Mouse (Mus musculus): ENCODE data around the gene Snrpg.

The Snrpg gene

GRCm38 (mm10) chr6:86396581-86397256, 25.6 kb downstream of the Snrpg start, which contains the start of gene Pcyox1:
TSS of gene Pcyox1 (minus strand) at chr6:86397154.
- in situ Hi-C loops (cut with MboI, MseI): loop anchor here (10.0 kb wide), 1 partner anchor 1038 kb away; no protein-coding TSS in a partner anchor

- in situ Hi-C loops (cut with MboI, MseI): loop anchor here (10.0 kb wide), 1 partner anchor 1037 kb away; no protein-coding TSS in a partner anchor
These were observed 26.3 kb downstream of the Snrpg start for GRCm38 (mm10) chr6:86397257-86397980.

DNA sequence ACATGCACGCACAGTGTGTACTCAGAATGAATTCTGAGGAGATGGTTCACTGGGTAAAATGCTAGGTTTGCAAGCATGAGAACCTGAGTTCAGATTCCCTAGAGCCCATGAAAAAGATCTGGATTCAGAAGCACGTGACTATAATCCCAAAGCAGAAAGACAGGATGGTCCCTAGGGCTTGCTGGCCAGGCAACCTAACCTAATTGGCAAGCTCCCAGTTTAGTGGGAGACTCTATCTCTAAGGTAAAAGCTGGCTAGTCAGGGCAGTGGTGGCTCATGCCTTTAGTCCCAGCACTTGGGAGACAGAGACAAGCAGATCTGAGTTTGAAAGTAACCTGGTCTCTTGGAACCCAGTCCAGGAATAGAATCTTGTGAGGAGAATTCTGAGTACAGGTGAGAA, 27.9 kb downstream of the Snrpg start:
- in situ Hi-C loops (cut with MboI, MseI): loop anchor here (10.0 kb wide), 1 partner anchor 1036 kb away; no protein-coding TSS in a partner anchor

- in situ Hi-C loops (cut with MboI, MseI): loop anchor here (10.0 kb wide), 1 partner anchor 1035 kb away; no protein-coding TSS in a partner anchor
These were observed 28.9 kb downstream of the Snrpg start for GRCm38 (mm10) chr6:86399995-86400394.

GRCm38 (mm10) chr6:86400972-86401371, 29.9 kb downstream of the Snrpg start:
- in situ Hi-C loops (cut with MboI, MseI): no loop called here

- in situ Hi-C loops (cut with MboI, MseI): no loop called here
These were observed 31.8 kb downstream of the Snrpg start for GRCm38 (mm10) chr6:86402681-86403607.

- in situ Hi-C loops (cut with MboI, MseI): no loop called here
These were observed 32.6 kb downstream of the Snrpg start for GRCm38 (mm10) chr6:86403728-86404099.

GRCm38 (mm10) chr6:86404100-86404861, 33.2 kb downstream of the Snrpg start, which contains the start of gene Tia1:
TSS of gene Tia1 (plus strand) at chr6:86404219.
- in situ Hi-C loops (cut with MboI, MseI): no loop called here

DNA sequence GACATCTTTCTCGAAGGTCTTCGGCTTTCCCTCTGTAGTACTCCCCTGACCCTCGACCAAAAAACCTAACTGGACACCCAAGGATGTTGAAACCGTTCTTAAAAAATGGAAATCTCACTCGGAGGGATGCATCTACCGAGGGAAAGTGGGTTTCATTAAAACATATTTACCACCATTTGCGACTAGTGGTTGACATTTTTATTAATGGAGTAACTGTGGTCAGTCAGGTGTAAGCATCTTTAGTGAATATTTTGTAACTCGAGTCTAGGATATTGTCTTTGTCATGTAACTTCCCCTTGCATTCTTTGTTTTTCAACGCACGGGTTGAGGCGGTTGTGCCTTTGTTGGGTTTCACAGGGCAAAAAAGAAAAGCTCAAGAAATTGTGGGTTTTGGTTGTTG, 33.9 kb downstream of the Snrpg start:
- in situ Hi-C loops (cut with MboI, MseI): no loop called here

DNA sequence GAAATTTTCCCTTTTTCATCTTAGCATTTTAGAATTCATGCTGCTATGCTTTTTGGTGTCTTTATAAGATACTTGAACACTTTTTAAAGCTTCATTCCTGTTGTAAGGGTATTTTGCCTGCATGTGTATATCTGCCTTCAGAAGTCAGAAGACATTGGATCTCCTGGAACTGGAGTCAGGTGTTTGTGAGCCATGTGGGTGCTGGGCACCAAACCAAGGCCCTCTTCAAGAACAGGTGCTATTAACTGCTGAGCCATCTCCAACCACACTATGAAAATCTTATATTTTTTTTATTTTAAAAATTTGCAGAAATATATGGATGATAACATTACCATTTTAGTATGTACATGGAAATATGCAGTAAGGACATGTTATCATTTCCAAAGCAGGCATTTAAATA, 35.2 kb downstream of the Snrpg start:
- in situ Hi-C loops (cut with MboI, MseI): no loop called here

- in situ Hi-C loops (cut with MboI, MseI): no loop called here
These were observed 47.6 kb downstream of the Snrpg start for GRCm38 (mm10) chr6:86418711-86419110.

- in situ Hi-C loops (cut with MboI, MseI): no loop called here
These were observed 48.1 kb downstream of the Snrpg start for GRCm38 (mm10) chr6:86419239-86419638.

DNA sequence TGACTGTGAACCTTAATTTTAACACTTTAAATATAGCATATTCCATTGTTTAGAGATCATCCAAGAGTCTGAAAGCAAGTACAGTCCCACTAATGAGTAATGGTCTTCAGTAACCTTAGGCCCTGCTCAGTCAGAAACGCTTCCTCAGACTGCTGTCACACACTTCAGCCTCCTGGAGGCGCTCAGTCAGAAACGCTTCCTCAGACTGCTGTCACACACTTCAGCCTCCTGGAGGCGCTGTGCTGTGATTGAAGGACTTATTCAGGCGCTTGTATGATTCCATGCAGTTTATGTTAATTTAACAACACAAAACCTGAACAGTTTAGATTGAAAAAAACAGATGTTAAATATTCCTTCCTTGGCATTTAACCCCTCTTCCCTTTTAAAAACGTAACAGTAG, 49.4 kb downstream of the Snrpg start:
- in situ Hi-C loops (cut with MboI, MseI): no loop called here

DNA sequence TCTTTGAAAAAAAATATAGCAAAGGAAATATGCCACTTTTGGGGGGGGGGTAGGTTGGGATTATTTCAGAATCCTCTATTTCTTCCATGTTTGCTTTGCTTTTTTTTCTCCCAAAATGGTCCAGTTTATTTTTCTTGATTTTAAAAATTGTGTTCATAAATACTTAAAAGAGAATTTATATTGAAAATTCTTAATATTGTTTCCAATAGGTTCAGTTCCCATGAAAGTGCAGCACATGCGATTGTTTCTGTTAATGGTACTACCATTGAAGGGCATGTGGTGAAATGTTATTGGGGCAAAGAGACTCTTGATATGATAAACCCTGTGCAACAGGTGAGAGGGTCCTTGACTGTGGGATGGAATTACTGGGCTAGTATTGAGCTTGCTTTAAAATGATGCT, 55.3 kb downstream of the Snrpg start, which contains the start of gene Gm44790:
TSS of gene Gm44790 (plus strand) at position 301 of the 400 bp plus-strand sequence.
- in situ Hi-C loops (cut with MboI, MseI): no loop called here

All from T-helper 1 cell (primary cell).